Mouse (Mus musculus) lung, postnatal 0 days (tissue): ENCODE results near the gene Duox1. TPM values are rescaled to one million over a fixed set of nuclear protein-coding genes. Genes with fewer than 3 reads are reported as not detected.

Experiments
- ATAC-seq: fragments of 200-750 bp; cut with Nextera tagmentation; 2 replicates; pipeline ENCODE4 v1.8.0; 2017; ENCODE audit warnings: moderate library complexity
- DNase-seq: peaks from one replicate; pipeline ENCODE4 v3.0.0-alpha.2; 2016; ENCODE audit warnings: low spot score
- H3K27ac ChIP-seq: fragments of 300-500 bp; sonication (generic); 2 replicates; pipeline ENCODE4 v1.5.1; 2014; ENCODE audit warnings: antibody characterized with exemption, mild to moderate bottlenecking, low read length, mixed read lengths
- H3K27me3 ChIP-seq: fragments of 300-500 bp; sonication (generic); replicated peaks from 2 replicates; pipeline ENCODE4 v1.6.1; 2014; ENCODE audit warnings: low read length, mixed read lengths; ENCODE audit not compliant: insufficient read depth
- H3K36me3 ChIP-seq: fragments of 300-500 bp; sonication (generic); 2 replicates; pipeline ENCODE4 v1.6.1; 2014; ENCODE audit warnings: low read length, mixed read lengths; ENCODE audit not compliant: insufficient read depth
- H3K4me1 ChIP-seq: fragments of 300-500 bp; sonication (generic); 2 replicates; pipeline ENCODE4 v1.6.1; 2014; ENCODE audit warnings: antibody characterized with exemption, low read depth, low read length, mixed read lengths; ENCODE audit not compliant: insufficient read depth
- H3K4me2 ChIP-seq: fragments of 300-500 bp; sonication (generic); replicated peaks from 2 replicates; pipeline ENCODE4 v1.6.1; 2014; ENCODE audit warnings: low read depth, mild to moderate bottlenecking, low read length, moderate library complexity, mixed read lengths
- H3K4me3 ChIP-seq: fragments of 300-500 bp; sonication (generic); 2 replicates; pipeline ENCODE4 v1.5.1; 2014; ENCODE audit warnings: low read depth, low read length
- H3K9ac ChIP-seq: fragments of 300-500 bp; sonication (generic); replicated peaks from 2 replicates; pipeline ENCODE4 v1.6.1; 2014; ENCODE audit warnings: low read depth, mild to moderate bottlenecking
- H3K9me3 ChIP-seq: fragments of 300-500 bp; sonication (generic); 2 replicates; pipeline ENCODE4 v1.6.1; 2016; ENCODE audit warnings: low read length, mixed read lengths
- CTCF ChIP-seq: IDR thresholded peaks from 2 replicates; pipeline ENCODE4 v1.5.1; 2016; ENCODE audit warnings: antibody characterized with exemption, mild to moderate bottlenecking
- EP300 ChIP-seq: IDR thresholded peaks from 2 replicates; pipeline ENCODE4 v1.6.1; 2016; ENCODE audit warnings: antibody characterized with exemption, mild to moderate bottlenecking, control low read depth
- WGBS: fragments of 180-500 bp; shearing (Covaris S2); extraction: QIAGEN DNeasy Blood & Tissue Kit; methylation state at CpG from one replicate; pipeline ENCODE4 v1.1.7; 2014; 5-methylcytosine and 5-hydroxymethylcytosine counted together
- polyA plus RNA-seq: library from polyadenylated mRNA; unstranded; fragments of >200 nt; fragmentation: Nextera tagmentation; extraction: Ambion mirVana; gene quantifications from 2 replicates; pipeline ENCODE4 v1.2.1, GENCODE M21; 2015

Duox1 gene
- polyA plus RNA-seq, 1 experiment from 2014 or later = 0.06 TPM

DNA sequence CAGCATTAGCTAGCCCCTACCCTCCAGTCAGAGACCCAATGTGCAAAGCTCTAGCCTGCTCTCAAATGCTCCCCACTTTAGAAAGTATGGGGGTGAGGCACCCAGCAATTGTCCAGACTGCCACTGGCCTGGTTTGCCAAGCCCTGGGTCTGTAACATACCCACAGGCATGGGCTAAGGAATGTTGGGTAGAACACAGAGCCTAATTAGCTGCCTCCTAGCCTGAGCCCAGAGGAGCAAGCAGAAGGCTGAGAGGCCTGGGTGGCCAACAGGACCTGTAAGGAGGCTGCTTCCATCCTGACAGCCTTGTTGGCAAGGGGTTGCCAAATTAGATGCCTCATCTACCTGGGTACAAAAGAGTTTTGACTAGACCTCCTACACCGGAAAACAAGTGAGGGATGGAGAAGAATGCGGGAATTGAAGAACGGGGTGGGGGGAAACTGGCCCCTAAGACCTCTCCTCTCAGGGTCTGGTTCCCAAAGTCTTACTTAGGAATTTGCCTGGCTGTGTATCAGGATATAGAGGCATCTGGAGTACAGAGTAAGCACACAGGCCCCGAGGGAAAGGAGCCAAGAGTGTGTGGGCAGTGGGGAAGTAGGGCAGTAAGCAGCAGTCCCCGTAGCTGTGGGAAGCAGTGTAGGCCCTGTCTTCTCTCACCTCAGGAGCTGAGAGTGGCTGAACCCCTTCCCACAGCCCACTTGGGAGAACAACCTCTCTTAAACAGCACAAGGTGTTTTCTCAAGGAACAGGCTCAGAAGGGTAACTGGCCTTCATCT lies 35.9 kb downstream of the Duox1 start:
- ATAC-seq (no peak), DNase-seq (no peak)
- TF ChIP-seq EP300 (no peak), CTCF (no peak)
- Histone ChIP-seq H3K4me3 (no peak overlapping the region), H3K9ac (no peak overlapping the region), H3K27me3 (no peaks in the 10 kb centered on the region), H3K9me3 (no peaks in the 10 kb centered on the region), H3K4me2 (no peak overlapping the region), H3K27ac (no peak overlapping the region), H3K36me3 (no peaks in the 10 kb centered on the region), H3K4me1 (peaks cover 6% of the 10 kb centered on the region; the same call in 1 of the 2 replicates)
- whole genome bisulfite sequencing = 68% methylated on average over 5 of the region's 5 CpGs

DNA sequence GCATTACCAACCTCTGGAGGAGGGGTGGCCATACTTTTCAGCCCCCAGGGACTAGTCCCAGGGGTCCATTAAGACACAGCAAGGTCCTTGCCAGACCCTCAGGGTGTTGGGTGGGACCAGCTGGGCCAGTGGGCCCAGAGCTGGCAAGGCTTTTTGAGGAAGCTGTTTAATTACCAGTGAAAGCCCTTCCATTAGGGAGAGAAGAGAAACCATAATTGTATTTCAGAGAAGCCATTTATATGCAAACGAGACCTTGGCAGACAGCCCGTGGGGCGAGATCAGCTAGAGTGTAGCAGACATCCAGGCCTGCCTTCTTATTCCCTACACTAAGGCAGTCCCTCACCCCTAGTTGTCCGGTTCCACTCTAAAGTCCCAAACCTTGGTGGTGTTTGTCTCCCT lies 36.5 kb downstream of the Duox1 start:
- no peak overlapping the region for H3K9ac ChIP-seq
- no peak overlapping the region for H3K4me2 ChIP-seq
- DNase-seq (peak; percentile 15), ATAC-seq (no peak)
- no peaks in the 10 kb centered on the region for H3K36me3 ChIP-seq
- no peak overlapping the region for H3K4me3 ChIP-seq
- 67% methylated on average over 4 of the region's 4 CpGs for WGBS
- H3K4me1 ChIP-seq = peaks cover 6% of the 10 kb centered on the region; the same call in 1 of the 2 replicates
- no peaks in the 10 kb centered on the region for H3K9me3 ChIP-seq
- no peak overlapping the region for H3K27ac ChIP-seq
- no peaks in the 10 kb centered on the region for H3K27me3 ChIP-seq
- no peak for TF ChIP-seq EP300
- TF ChIP-seq CTCF = no peak

DNA sequence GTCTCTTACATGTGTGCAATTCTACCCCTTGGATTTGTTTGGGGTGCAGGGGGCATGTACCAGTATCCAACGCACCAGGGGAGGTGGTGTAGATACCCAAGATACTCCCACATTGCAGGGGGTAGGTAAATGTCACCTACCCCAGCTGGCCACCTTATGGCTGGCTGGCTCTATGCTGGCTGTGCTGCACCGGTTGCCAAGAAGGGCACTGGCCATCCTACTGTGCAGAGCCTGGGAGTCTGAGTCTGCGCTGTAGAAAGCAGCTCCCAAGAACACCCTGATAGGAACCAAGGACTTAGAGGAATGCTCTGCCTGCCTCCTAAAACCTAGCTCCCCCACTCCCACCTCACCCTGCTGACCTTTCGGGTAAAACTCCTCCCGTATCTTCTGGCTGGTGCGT lies 37.5 kb downstream of the Duox1 start:
- no peak overlapping the region for H3K4me3 ChIP-seq
- ATAC-seq (no peak), DNase-seq (no peak)
- no peaks in the 10 kb centered on the region for H3K27me3 ChIP-seq
- H3K9ac ChIP-seq = no peak overlapping the region
- no peaks in the 10 kb centered on the region for H3K36me3 ChIP-seq
- no peaks in the 10 kb centered on the region for H3K9me3 ChIP-seq
- 87% methylated on average over 6 of the region's 6 CpGs for WGBS
- no peak for TF ChIP-seq EP300
- no peak for TF ChIP-seq CTCF
- no peak overlapping the region for H3K4me2 ChIP-seq
- peaks cover 6% of the 10 kb centered on the region; the same call in 1 of the 2 replicates for H3K4me1 ChIP-seq
- H3K27ac ChIP-seq = no peak overlapping the region

DNA sequence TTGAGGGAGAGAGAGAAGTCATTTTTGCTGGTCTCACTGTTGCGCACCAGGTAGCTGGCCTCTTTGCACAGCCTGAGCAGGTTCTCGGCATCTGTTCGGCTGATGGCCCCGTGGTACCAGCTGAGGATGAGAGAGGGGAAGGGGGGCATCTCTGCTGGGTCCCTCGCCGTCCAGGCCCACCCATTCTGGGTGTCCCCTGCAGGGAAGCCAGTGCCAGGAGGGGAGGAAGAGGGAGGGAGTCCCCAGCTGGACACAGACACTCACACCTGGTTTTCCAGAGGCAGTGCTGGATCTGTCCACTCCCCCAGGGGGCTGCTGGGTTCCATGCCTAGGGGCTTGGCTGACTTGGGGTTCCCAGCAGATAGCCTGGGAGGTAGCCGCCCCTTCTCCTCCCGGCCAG lies 38.3 kb downstream of the Duox1 start:
- Histone ChIP-seq H3K27ac (no peak overlapping the region), H3K9me3 (no peaks in the 10 kb centered on the region), H3K4me2 (no peak overlapping the region), H3K27me3 (no peaks in the 10 kb centered on the region), H3K36me3 (no peaks in the 10 kb centered on the region), H3K4me3 (no peak overlapping the region), H3K9ac (no peak overlapping the region), H3K4me1 (peaks cover 6% of the 10 kb centered on the region; the same call in 1 of the 2 replicates)
- DNase-seq = no peak
- no peak for TF ChIP-seq EP300
- TF ChIP-seq CTCF = no peak
- no peak for ATAC-seq
- 92% methylated on average over 8 of the region's 8 CpGs for WGBS

DNA sequence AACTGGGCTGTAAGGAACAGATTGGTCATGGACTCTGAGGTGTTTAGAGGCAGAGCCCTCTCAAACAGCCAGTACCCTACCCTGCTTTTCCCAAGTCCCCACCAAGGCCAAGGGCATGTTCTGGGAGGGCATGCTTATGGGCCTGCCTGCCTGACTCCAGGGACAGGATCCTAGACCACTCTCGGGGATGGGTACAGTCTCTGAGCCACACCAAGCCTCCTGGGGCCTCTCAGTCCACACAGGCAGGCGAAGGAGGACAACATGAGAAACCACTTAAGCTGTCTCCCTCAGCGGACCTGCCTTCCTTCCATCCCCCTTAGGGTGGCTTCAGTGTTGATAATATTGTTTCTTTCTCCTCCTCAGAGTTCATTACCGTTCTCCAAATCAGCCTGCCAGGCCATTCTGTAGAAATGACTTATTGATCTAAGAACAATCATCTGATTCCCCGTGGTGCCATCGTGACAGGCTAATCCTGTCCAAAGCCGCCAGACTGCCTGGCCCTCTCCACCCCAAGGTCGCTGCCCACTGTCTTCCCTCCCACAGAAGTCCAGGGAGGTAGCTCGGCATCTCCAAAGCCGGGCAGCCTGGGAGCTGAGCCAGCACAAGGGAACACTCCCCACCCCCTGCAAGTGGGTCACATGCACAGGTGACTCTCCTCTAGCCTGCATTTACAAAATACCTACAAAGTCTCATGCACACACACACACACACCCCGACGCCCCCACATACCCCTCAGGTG lies 38.9 kb downstream of the Duox1 start:
- 62% methylated on average over 12 of the region's 12 CpGs for WGBS

DNA sequence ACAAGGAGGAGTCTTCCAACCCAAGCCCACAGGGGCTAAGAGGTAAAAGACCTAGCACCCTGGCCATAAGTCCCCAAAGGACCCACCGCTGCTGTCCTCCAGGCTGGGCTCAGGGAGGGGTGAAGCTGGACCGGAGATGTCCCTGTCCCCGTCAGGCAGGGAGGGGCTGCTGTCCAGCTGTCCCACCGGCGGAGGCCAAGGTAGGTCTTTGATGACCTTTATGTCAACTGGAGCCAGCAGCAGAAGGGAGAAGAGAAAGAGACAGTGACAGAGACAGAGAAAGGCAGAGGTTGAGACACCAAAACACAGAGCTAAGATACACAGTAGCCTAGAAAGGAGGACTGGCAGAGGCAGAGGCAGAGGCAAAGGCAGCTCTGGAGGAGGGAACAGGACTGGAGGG lies 39.9 kb downstream of the Duox1 start:
- Histone ChIP-seq H3K27ac (no peak overlapping the region), H3K4me3 (no peak overlapping the region), H3K9me3 (no peaks in the 10 kb centered on the region), H3K9ac (no peak overlapping the region), H3K4me2 (no peak overlapping the region), H3K36me3 (no peaks in the 10 kb centered on the region), H3K27me3 (no peaks in the 10 kb centered on the region), H3K4me1 (no peaks in the 10 kb centered on the region)
- no peak for DNase-seq
- ATAC-seq = no peak
- TF ChIP-seq CTCF = no peak
- no peak for TF ChIP-seq EP300
- whole genome bisulfite sequencing = 92% methylated on average over 5 of the region's 5 CpGs

More for the DNA sequence above, 38.9 kb downstream of the Duox1 start:
- ATAC-seq = no peak
- H3K4me3 ChIP-seq = no peak overlapping the region
- H3K36me3 ChIP-seq = no peaks in the 10 kb centered on the region
- no peaks in the 10 kb centered on the region for H3K9me3 ChIP-seq
- peaks cover 1% of the 10 kb centered on the region; the same call in 1 of the 2 replicates for H3K4me1 ChIP-seq
- TF ChIP-seq EP300 (no peak), CTCF (no peak)
- H3K27me3 ChIP-seq = no peaks in the 10 kb centered on the region
- no peak for DNase-seq
- no peak overlapping the region for H3K27ac ChIP-seq
- H3K4me2 ChIP-seq = no peak overlapping the region
- no peak overlapping the region for H3K9ac ChIP-seq
